Mouse (Mus musculus): ENCODE results near the gene Ryr2. TPM values are rescaled to one million over a fixed set of nuclear protein-coding genes. Genes with fewer than 3 reads are reported as not detected.
"Not testable (repeated sequence)": the region's sequence is repeated elsewhere in the genome, so short reads cannot be mapped to it uniquely, and the experiment has no call there.

Ryr2 gene
- 1,000 to 10,000 TPM in 1 of 2 experiments, 100 to 1,000 TPM in 1; 887 to 1,008 TPM for total RNA-seq (2021)
- long read RNA-seq, experiment 1, partial matches to known transcripts, result 35 of 91 reads
- long read RNA-seq, experiment 1, other reads (novel, unspliced or antisense), result 56 of 91 reads
- long read RNA-seq, experiment 2, partial matches to known transcripts, result 25 of 93 reads
- long read RNA-seq, experiment 2, other reads (novel, unspliced or antisense), result 68 of 93 reads

DNA sequence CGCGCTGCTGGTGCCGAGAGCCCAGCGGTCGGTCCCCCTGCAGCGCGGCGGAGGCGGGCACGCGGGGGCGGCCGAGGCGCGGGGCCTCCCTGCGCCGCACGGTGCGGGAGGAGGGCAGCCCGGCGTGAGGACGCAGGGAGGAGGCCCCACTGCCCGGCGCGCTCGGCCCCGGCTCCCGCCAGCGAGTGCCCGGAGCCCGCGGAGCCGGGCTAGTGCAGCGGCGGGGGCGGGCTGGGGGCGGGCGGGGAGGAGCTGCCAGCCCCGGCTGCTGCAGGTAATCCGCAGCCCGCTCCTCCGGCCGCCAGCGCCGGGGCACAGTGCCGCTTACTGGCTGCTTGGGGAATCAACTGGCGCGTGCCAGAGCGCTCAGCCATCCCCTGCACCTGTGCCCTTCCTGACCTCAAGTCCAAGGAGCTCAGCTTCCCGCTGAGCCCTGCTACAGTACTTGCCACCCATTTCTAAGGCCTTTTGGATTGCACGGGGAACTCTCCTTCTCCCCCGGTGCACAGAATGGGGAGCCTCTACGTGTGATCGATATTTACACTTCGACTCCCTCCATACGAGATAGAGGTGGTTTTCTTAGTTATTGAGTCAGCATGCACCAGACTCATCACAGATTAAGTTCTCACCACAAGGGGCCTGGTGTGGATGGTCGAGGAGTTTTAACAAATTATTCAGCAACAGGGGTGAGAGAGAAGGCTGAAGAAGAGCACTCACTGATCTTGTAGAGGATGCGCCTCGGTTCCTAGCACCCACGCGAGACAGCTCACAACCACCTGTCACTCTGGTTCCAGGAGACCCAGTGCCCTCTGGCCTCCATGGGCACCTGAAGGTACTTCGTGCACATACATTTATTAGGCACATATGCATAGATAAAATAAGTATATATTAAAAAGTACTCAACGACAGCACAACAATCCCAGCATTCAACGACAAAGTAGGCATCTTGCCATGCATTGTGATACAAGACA lies at the start of gene Ryr2:
Gene Ryr2, minus strand, starts transcription at position 284 of the 971 bp plus-strand sequence.
- peak; percentile 58 to 70 for DNase-seq

DNA sequence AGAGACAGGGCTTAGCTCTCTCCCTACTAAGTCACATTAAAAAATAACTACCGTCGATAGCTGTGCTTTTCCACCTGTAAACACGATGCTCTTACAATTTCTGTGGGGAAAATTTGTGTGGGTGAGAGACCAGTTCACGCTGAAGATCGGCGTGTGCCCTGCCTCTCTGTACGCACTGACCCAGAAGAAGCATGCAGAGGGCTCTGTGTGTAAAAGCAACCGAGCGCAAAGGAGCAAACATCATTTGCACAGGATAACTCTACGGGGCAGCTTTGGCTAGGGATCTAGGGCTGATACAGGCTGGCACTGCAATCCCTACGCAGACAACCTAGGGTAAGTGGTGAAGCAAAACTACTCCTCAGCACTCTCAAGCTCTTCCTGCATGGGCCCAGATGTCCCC lies 47.2 kb upstream of the Ryr2 start:
- no peak for DNase-seq

GRCm38 (mm10) chr13:12146918-12147507 lies 40.3 kb upstream of the Ryr2 start:
- no peak for DNase-seq

DNA sequence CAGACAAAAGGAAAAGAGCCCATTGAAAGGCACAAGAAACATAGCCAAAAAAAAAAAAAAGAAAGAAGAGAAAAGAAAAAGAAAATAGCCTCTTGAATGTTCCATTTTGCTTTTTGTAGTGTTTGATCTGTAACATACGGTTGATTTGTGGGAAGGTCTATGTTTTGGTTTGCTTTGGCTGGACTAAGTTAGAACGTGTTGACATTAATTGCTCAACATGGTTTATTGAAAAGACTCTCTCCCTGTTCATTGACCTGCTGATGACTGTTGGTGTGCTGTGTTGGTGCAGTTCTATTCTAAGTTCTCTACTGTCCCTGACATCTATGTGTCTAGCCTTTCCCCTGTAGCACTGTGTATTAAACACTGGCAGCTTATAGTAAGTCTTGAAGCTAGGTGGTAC lies 39.7 kb upstream of the Ryr2 start:
- no peak for DNase-seq

- DNase-seq, result no peak
These were observed 36.6 kb upstream of the Ryr2 start for GRCm38 (mm10) chr13:12143347-12143746.

GRCm38 (mm10) chr13:12136461-12136860 lies 29.7 kb upstream of the Ryr2 start:
- DNase-seq, result not testable (repeated sequence)

DNA sequence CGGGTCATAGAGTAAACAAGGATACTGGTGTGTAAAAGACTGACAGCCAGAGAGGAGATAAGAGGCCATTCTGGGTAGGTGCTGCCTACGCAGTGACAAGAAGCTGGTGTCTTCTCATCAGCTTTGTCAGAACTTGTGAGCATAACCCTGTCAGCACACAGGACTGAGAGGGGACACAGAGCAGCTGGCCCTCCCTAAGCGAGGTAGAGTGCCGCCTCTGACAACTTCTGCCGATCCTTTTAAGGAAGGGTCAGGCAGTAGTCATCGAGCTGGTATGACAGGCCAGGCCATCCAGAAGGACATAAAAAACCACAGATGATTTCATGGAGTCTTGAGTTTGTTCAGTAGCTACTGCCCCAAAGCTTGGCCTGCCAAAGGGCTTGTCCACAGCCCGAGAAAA lies 26.8 kb upstream of the Ryr2 start:
- DNase-seq, result peak; percentile 84 to 90

DNA sequence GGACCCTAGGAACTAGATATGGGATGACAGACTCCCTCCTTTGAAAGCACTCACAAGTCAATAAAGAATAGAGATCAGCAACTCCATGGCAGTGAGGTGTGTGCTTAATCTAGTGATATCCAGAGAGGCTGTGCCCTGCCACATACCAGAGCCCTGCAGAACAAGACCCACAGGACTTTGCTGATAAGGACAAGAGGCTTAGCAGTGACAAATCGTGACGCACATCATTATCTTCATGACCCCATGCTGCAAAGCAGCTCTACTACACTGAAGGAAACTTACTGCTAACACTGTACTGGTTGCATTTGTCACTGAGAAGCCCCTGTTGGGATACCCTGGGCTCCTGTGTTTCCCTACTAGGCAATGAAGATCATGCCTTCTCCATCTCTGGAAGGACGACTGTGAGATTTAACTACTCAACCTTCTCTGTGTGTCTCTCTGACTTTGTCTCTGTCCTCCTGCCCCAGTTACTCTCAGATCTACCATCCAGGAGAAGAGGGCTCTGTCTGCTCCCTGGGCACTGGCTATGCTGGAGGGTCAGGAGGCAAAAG lies 25.5 kb upstream of the Ryr2 start:
- peak; percentile 55 to 76 for DNase-seq

GRCm38 (mm10) chr13:12129121-12129520 lies 22.4 kb upstream of the Ryr2 start:
- DNase-seq, result peak; percentile 35 to 73

DNA sequence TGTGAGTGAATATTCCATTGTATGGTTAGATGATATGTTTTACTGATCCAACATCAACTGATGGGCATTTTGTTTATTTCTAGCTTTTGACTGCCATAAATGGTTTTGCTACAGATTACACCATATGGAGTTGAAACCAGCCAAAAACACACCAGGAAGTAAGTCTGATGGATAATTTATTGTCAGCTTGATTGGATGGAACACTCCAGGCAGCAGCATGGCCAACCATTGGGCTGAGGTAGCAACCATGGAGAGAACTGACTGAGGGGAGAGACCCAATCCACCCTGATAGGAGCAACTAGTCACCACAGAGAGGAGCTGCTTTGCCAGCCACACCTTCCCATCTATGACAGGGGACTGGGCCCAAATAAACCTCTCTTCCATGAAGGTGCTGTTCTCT lies 19.4 kb upstream of the Ryr2 start:
- DNase-seq, result no peak

- peak; percentile 73 to 79 for DNase-seq
These were observed 18.3 kb upstream of the Ryr2 start for GRCm38 (mm10) chr13:12124940-12125540.

DNA sequence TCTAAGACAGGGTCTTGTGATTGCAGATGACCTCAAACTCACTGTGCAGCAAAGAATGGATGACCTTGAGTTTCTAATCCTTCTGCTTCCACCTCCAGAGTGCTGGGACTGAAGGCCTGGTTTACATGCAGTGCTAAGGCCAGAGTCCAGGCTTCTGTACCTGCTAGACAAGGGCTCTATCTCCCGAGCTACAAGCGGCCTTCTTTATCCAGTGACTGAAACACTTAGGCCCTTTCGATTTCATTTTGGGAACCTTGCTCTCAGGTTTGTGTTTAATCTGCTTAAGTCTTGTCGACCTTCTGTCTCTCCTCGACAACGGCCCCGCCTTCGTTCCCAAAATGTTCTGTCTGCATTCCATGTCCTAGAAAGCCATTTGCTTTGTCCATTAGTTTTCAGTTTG lies 8.8 kb upstream of the Ryr2 start:
- peak in 1 of 2 experiments; percentile 18 for DNase-seq

DNA sequence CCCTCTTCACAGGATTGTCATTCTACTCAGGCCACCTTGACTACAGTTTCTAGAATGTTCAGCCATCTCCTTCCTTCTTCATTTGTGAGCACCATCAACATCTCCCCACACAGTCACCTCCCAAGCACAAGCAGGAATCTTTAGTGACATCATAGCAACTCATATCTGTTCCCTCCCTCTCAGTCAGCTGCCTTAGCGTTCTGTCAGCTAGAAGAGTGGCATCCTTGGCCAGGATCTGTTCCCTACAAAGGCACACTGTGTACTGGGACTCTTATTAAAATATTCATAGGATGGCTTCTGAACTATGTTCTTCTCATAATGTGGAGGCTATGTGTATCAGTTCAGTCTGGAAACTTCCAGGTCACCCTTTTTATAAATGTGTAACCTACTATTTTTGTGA lies 8.1 kb upstream of the Ryr2 start:
- DNase-seq, result peak in 1 of 2 experiments; percentile 47

GRCm38 (mm10) chr13:12108955-12109354 lies 2.2 kb upstream of the Ryr2 start:
- no peak for DNase-seq

GRCm38 (mm10) chr13:12105830-12106628 lies 716 bp downstream of the Ryr2 start:
- peak in 1 of 2 experiments; percentile 35 for DNase-seq

DNA sequence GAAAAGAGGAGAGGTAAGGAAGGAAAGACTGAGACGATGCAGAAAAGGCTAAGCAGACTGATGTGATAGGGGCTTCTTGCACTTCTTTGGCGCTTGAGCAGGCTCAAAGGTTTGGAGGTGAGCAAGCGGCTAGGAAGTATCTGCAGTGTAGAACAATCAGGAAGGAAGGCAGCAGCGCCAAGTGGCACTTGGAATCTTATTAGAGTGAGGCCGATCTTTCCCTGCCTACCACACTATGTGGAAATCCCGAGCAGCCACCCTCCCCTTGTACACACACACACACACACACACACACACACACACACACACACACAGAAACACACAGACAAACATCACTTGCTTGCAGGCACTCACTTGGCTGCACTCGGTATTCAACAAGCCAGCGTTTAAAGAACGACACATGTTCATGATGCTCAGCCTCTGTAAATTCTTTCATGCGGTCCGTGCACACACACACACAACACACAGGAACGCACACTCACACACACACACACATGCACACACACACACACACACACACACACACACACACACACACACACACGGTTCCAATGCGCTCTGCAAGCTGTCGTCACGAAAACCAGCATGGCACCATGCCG lies 1.4 kb downstream of the Ryr2 start:
- DNase-seq, result peak in 1 of 2 experiments; percentile 40

- peak; percentile 15 to 53 for DNase-seq
These were observed 2.4 kb downstream of the Ryr2 start for GRCm38 (mm10) chr13:12104318-12104717.

GRCm38 (mm10) chr13:12103017-12103416 lies 3.7 kb downstream of the Ryr2 start:
- no peak for DNase-seq

- no peak for DNase-seq
These were observed 7.3 kb downstream of the Ryr2 start for GRCm38 (mm10) chr13:12099446-12099845.

DNA sequence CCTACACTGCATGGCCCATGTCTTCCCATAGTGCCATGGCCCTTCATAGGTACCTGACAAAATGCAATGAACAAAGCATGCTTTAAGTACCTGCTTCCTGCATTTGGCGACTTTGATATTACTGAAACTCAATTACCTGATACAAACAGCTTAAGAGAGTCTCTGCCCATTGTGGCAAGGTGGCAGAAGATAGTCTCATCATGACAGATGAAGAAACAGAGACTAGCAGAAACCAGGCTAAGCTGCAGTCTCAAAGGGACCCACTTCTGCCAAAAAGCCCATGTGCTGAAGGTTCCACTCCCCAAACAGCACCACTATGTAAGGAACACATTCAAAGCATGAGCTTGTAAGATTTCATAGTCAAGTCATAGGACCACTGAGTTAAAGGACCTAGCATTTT lies 7.8 kb downstream of the Ryr2 start:
- no peak for DNase-seq

DNA sequence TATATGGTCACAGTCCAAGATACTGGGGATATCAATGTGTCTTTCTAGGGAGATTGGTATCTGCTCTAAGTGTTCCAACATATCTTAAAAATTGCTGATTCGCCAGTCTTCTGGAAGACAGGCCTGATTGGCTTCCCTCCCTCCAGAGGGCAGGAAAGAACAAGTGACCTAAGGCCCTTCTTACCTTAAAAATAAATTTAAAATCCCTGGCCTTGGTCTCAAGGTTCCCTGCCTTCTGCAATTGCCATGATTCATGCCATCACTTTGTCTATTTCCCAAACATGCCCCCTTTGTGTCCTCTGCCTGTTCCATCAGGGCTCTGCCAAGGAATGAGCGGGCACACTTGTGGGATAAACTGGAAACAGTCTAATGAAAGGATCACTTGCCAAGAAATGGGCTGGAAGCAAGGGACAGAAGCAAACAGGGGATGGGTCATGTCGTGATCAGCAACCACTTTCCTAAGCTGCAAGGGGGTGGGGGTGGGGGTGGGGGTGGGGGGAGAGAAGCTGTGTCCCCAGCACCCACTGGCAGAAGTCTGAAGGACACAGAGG lies 10.3 kb downstream of the Ryr2 start:
- DNase-seq, result peak in 1 of 2 experiments; percentile 41
